Mouse (Mus musculus) embryo, embryonic 10.5 days (tissue): ENCODE data around the gene Wfdc9.
"Not testable (repeated sequence)": the region's sequence is repeated elsewhere in the genome, so short reads cannot be mapped to it uniquely, and the experiment has no call there.

Experiments used
- DNase-seq: peaks from one replicate; pipeline ENCODE4 v3.0.0-alpha.2; 2015; ENCODE audit warnings: low spot score

Gene Wfdc9

GRCm38 (mm10) chr2:164619050-164619449 is 37.3 kb downstream of the Wfdc9 start:
- no peak for DNase-seq

GRCm38 (mm10) chr2:164615386-164615785 is 41.0 kb downstream of the Wfdc9 start:
- no peak for DNase-seq

- DNase-seq = not testable (repeated sequence)
These were observed 42.9 kb downstream of the Wfdc9 start, which contains the start of the genes Wfdc6b and Wfdc8 for GRCm38 (mm10) chr2:164613471-164613870. Wfdc6b (plus strand) TSS chr2:164613522. Wfdc8 (minus strand) TSS chr2:164613626.

- DNase-seq = no peak
These were observed 47.6 kb downstream of the Wfdc9 start for GRCm38 (mm10) chr2:164608781-164609180.

- DNase-seq = no peak
These were observed 52.0 kb downstream of the Wfdc9 start for GRCm38 (mm10) chr2:164604411-164604810.

- no peak for DNase-seq
These were observed 52.9 kb downstream of the Wfdc9 start for GRCm38 (mm10) chr2:164603482-164603881.

- DNase-seq = no peak
These were observed 56.2 kb downstream of the Wfdc9 start for GRCm38 (mm10) chr2:164600179-164600578.
